Mouse (Mus musculus): ENCODE results near the gene Gm11733. TPM values are rescaled to one million over a fixed set of nuclear protein-coding genes. Genes with fewer than 3 reads are reported as not detected.

Gm11733 gene
- total RNA-seq, 2 experiments from 2014 or later, result not detected

DNA sequence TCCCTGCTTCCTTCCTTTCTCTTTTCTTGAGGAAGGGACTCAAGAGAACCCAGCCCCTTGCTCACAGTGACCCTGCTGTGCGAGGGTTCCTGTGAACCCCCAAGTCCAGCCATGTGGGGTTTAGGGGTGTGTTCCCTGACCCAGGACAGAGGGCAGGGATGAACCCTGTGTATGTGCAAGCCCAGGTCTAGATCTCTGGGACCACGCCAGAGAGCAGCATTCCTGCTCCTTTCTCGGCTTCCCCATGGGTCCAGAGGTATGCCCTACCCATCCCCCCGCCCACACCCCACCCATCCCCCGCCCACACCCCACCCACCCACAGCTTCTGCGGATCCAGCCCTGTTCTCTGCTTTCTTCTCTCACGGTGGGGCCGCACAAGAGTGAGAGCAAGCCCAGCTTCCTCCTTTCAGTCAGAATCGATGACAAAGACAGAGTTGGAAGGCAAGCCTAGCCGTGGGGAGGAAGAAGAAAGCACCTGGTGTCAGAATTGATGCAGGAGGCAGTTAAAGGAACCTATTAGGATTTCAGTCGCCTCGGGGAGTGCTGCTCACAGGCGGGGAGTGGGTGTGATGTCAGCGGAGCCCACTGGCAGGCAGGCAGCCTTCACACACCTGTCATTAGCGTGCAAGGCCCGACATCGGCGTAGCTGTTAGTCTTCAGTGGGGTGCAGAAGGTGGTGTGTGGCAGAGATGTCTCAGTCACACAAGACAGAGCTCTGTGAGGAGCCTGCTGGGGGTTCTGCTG lies 41.6 kb downstream of the Gm11733 start:
- intact Hi-C loops (cut with DNase I), result no loop called here

DNA sequence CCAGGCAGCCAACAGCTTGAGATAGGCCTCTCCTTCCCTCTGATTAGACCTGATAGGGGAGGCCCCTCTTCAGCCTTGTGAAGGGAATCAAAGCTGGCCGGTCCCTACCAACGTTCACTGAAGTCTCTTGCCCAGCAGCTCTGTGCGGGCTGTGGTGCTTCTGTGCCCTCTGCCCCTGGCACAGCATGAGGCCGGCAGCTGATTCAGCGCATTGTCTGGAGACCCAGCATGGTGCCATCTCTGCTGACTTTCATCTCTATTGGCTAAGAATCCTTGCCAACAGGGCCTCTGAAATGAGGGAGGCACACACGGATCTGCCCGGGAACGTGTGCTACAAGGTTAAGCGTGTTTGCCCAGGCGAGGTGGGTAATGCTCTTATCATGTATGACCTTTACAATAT lies 48.2 kb downstream of the Gm11733 start:
- DNase-seq, result no peak
- intact Hi-C loops (cut with DNase I), result no loop called here

More for the DNA sequence above, 41.6 kb downstream of the Gm11733 start:
- no peak for DNase-seq

DNA sequence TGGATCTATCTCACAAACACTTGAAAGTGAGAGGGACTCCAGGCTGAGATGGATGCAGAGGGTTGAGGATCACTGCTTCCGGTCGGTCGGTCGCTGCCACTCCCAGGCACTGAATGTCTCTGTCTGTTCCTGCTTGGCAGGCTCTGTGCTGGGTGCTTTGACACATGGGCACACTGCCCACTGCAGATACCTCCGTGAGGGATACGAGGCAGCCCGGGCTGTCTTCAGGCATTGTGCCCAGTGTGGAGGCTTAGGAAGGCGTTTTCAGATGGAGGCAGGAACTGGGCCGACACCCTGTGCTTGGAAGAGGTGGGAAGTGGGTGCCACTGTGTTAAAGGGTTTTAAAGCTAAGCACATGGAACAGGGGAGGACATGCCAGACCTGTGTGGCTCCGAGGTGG lies 50.7 kb downstream of the Gm11733 start:
- peak; percentile 81 to 82 for DNase-seq

DNA sequence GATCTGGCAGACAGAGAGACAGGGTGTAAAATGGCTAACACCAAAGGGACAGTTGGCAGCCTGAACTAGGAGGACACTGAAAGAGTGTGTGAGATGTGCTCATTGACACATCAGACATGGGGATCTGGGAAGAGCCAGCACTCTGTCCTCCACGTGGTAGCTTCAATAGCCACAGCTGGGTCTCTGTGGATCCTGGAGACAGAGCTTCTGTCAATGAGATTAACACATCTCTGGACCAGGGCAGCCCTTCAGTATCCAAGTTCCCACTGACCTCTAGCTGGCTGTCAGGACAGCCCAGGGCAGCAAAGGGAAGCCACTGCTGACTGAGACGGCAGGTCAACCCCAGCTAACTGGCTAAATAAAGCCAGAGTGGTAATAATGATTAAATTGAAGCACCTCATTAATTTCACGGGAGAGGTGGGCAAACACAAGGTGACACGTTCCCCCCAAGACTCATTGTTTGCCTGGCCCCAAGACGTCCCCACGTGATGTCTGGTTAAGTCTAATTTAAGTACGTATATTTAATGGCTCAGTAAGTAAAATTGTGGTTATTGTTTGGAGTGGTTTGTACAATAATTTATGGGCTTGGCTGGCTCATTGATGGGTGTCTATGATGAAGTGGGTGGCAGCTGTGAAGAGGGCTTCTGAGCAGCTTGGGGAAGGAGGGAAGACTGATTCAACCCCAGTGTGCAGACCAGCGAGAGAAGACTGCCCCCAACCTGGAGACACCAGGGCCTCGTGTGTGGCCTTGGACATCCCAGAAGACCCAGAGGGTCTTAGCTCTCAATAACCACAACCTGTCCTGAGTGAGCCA lies 51.5 kb downstream of the Gm11733 start:
- intact Hi-C loops (cut with DNase I), result no loop called here
- DNase-seq, result peak in 1 of 2 experiments; percentile 30

More for the DNA sequence above, 50.7 kb downstream of the Gm11733 start:
- intact Hi-C loops (cut with DNase I), result no loop called here

DNA sequence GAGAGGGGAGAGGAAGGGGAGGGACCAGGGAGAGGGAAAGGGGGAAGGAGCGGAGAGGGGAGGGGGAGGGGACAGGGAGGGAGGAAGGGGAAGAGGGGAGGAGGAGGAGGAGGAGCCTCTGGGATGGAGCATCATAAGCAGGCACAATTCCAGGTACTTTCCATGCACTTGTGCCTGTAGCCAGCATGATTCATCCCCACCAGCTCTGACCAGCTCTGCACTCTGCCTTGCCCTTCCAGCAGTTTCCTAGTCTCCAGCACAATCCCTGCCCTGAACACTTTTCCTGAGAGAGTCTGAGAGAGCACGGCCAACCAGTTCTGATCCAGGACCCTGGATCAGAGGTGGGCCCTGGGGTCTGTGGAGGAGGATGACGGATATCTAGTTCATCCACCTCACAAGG lies 52.4 kb downstream of the Gm11733 start:
- intact Hi-C loops (cut with DNase I), result no loop called here
- DNase-seq, result peak; percentile 62 to 63

Other genes starting within 250 kb of the Gm11733 start
- gene Tnrc6c, start 169.9 kb downstream of the Gm11733 start, total RNA-seq (2021), result 10 to 100 TPM; 32.2 to 33.9 TPM